Mouse (Mus musculus) left cerebral cortex, postnatal 14 days (tissue): ENCODE results near the gene 1110051M20Rik. TPM values are rescaled to one million over a fixed set of nuclear protein-coding genes. Genes with fewer than 3 reads are reported as not detected.
A peak's percentile ranks its signal among the peaks of the same experiment; 100 is the strongest.

Source experiments
- DNase-seq, 2 experiments: peaks; one replicate each; pipeline ENCODE4 v3.0.0; 2021 to 2022; ENCODE audit warnings: low spot score in 2 of 2, mixed read lengths in 1 of 2
- intact Hi-C: fragments of 180-260 bp; cut with DNase I; formaldehyde crosslinking; loops from one replicate; pipeline ENCODE4 v1.15.1; 2025
- total RNA-seq, 2 experiments: library from RNA; stranded (reverse); gene quantifications; 2 replicates each; pipeline ENCODE4 v1.2.3; 2021

1110051M20Rik gene
- total RNA-seq, 2 experiments from 2014 or later = 84.7 to 89.4 TPM

- intact Hi-C loops = loop anchor here (5.0 kb wide), 1 partner anchor 172 kb away; no protein-coding TSS in a partner anchor
Measured at GRCm38 (mm10) chr2:91458673-91459391, 14.3 kb upstream of the 1110051M20Rik start.

GRCm38 (mm10) chr2:91458252-91458672 is 13.8 kb upstream of the 1110051M20Rik start:
- intact Hi-C loops = loop anchor here (5.0 kb wide), 1 partner anchor 171 kb away; no protein-coding TSS in a partner anchor
- peak in 1 of 2 experiments; percentile 15 for DNase-seq

More at GRCm38 (mm10) chr2:91458673-91459391, 14.3 kb upstream of the 1110051M20Rik start:
- DNase-seq = peak; percentile 34 to 47

GRCm38 (mm10) chr2:91457656-91458251 is 13.2 kb upstream of the 1110051M20Rik start:
- DNase-seq = no peak
- intact Hi-C loops = loop anchor here (5.0 kb wide), 1 partner anchor 170 kb away; no protein-coding TSS in a partner anchor

- intact Hi-C loops = loop anchor here (5.0 kb wide), 1 partner anchor 170 kb away; no protein-coding TSS in a partner anchor
- peak in 1 of 2 experiments; percentile 21 for DNase-seq
Measured at GRCm38 (mm10) chr2:91457259-91457655, 12.8 kb upstream of the 1110051M20Rik start, which contains the start of gene Lrp4. Gene Lrp4 (plus strand): TSS chr2:91457511.

GRCm38 (mm10) chr2:91456491-91457100 is 12.1 kb upstream of the 1110051M20Rik start:
- no peak for DNase-seq
- intact Hi-C loops = loop anchor here (5.0 kb wide), 1 partner anchor 169 kb away; no protein-coding TSS in a partner anchor

- intact Hi-C loops = loop anchor here (5.0 kb wide), 1 partner anchor 169 kb away; no protein-coding TSS in a partner anchor
- DNase-seq = peak; percentile 47 to 68
Measured at GRCm38 (mm10) chr2:91455826-91456225, 11.3 kb upstream of the 1110051M20Rik start.

GRCm38 (mm10) chr2:91454434-91454833 is 9.9 kb upstream of the 1110051M20Rik start:
- intact Hi-C loops = no loop called here

GRCm38 (mm10) chr2:91453231-91454075 is 8.9 kb upstream of the 1110051M20Rik start:
- intact Hi-C loops = no loop called here

More at GRCm38 (mm10) chr2:91454434-91454833, 9.9 kb upstream of the 1110051M20Rik start:
- no peak for DNase-seq

GRCm38 (mm10) chr2:91452658-91453057 is 8.2 kb upstream of the 1110051M20Rik start:
- intact Hi-C loops = no loop called here
- no peak for DNase-seq

More at GRCm38 (mm10) chr2:91453231-91454075, 8.9 kb upstream of the 1110051M20Rik start:
- no peak for DNase-seq

- intact Hi-C loops = no loop called here
- no peak for DNase-seq
Measured at GRCm38 (mm10) chr2:91450316-91450715, 5.8 kb upstream of the 1110051M20Rik start.

GRCm38 (mm10) chr2:91449662-91450061 is 5.2 kb upstream of the 1110051M20Rik start:
- DNase-seq = no peak
- intact Hi-C loops = no loop called here

GRCm38 (mm10) chr2:91442241-91442640 is 2.3 kb downstream of the 1110051M20Rik start:
- intact Hi-C loops = no loop called here
- DNase-seq = no peak

- DNase-seq = no peak
- intact Hi-C loops = no loop called here
Measured at GRCm38 (mm10) chr2:91441715-91442114, 2.8 kb downstream of the 1110051M20Rik start.

GRCm38 (mm10) chr2:91440686-91441085 is 3.8 kb downstream of the 1110051M20Rik start:
- intact Hi-C loops = no loop called here
- DNase-seq = no peak

GRCm38 (mm10) chr2:91439876-91440275 is 4.6 kb downstream of the 1110051M20Rik start:
- intact Hi-C loops = no loop called here
- DNase-seq = no peak

- intact Hi-C loops = no loop called here
- no peak for DNase-seq
Measured at GRCm38 (mm10) chr2:91439271-91439670, 5.2 kb downstream of the 1110051M20Rik start.

- intact Hi-C loops = no loop called here
- DNase-seq = no peak
Measured at GRCm38 (mm10) chr2:91437116-91437815, 7.2 kb downstream of the 1110051M20Rik start.

- intact Hi-C loops = no loop called here
- DNase-seq = no peak
Measured at GRCm38 (mm10) chr2:91436713-91437112, 7.8 kb downstream of the 1110051M20Rik start.
